Mouse (Mus musculus) heart, postnatal 14 days (tissue): ENCODE data around the gene 4921517D22Rik. TPM values are rescaled to one million over a fixed set of nuclear protein-coding genes. Genes with fewer than 3 reads are reported as not detected.

Source experiments
- DNase-seq, 2 experiments: peaks; one replicate each; pipeline ENCODE4 v3.0.0; 2021 to 2022
- intact Hi-C: fragments of 180-260 bp; cut with DNase I; formaldehyde crosslinking; loops from one replicate; pipeline ENCODE4 v1.15.1; 2025
- total RNA-seq, 2 experiments: library from RNA; stranded (reverse); gene quantifications; 2 replicates each; pipeline ENCODE4 v1.2.3; 2021

The 4921517D22Rik gene
- total RNA-seq, 2 experiments from 2014 or later = not detected

DNA sequence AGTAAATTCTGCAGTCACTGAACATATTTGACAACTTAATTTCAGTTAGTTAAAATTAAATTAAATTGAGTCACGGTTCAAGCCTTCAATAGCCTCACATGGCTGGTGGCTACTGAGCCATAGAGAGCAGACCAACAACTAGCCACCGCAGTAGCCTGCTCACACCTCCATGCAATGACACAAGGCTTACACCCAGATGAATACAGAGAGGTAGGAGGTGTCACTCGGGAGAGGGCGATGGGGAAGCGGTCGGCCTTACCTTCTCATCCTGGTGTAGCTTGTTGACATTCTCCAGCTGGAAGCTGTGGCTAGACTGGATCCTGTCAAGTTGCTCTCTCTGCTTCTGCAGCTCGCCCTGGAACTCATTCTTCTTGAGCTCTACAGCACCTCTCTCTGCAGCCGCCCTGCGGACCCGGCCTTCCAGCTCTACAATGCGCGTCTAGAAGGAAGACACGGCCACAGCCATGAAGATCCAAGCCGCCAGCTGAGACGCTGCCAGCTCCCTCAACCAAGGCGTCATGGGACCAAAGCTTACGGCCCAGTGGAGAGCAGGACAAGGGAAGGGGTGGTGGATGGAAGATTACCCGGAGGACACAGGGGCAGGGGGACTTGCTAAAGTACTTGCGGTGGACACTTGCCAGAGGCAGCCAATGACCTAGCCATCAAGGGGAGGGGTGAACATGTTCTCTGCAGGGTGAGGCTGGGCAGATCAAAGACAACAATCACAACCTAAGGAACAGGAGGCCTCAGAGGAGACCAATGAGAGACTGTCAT, 29.8 kb downstream of the 4921517D22Rik start:
- DNase-seq = no peak
- intact Hi-C loops = no loop called here

- DNase-seq = no peak
- intact Hi-C loops = no loop called here
Observed at GRCm38 (mm10) chr13:59661966-59662365, 31.9 kb downstream of the 4921517D22Rik start.

DNA sequence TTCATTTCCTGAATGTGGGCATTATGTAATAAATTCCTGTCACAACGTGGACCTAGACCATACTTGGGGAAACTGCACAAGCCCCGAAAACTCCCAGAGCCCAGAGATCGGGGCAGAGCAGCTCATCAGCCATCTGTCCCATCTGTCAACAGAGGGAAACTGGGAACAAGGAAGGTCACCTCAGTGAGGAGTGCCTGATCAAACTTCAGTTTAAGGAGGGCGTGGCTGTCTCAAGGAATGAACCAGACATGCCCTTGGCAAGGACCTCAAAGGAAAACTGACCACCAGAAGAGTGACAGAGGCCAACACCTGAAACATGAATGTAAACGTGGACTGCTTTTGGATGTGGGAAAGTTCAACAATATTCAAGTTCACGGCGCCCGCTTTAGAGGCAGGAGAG, 32.5 kb downstream of the 4921517D22Rik start:
- intact Hi-C loops = no loop called here
- DNase-seq = no peak

DNA sequence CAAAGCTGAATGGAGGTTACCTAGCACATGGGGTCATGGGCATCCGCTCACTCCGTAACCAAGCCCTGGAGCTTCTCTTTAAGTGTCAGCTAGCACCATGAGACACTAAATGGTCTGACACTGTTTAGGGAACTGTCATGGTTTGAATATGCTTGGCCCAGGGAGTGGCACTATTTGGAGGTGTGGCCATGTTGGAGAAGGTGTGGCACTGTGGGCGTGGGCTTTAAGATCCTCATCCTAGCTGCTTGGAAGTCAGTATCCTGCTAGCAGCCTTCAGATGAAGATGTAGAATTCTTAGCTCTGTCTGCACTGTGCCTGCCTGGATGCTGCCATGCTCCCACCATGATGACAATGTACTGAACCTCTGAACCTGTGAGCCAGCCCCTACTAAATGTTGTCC, 33.5 kb downstream of the 4921517D22Rik start:
- intact Hi-C loops = no loop called here
- DNase-seq = no peak

- no peak for DNase-seq
- intact Hi-C loops = no loop called here
Observed at GRCm38 (mm10) chr13:59657781-59658180, 36.1 kb downstream of the 4921517D22Rik start.

DNA sequence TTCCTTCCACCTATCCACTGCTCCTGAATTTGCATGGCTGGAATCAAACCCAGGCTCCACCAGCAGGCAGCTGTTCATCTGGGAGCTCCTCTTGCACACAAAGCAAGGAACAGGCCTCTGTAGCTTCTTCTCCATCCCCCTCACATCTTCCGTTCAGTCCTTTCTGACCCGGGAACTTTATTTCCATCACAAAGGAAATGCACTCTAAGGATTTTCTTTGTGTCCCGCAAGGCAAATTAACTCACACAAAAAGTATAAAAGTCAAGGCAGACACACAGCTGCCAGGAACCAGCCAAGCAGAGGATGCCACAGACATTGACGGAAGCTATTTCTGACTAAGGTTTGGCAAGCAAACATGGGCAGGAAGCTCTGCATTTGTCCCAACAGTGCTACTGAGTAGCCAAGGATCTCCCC, 36.9 kb downstream of the 4921517D22Rik start:
- peak in 1 of 2 experiments; percentile 8 for DNase-seq
- intact Hi-C loops = no loop called here

DNA sequence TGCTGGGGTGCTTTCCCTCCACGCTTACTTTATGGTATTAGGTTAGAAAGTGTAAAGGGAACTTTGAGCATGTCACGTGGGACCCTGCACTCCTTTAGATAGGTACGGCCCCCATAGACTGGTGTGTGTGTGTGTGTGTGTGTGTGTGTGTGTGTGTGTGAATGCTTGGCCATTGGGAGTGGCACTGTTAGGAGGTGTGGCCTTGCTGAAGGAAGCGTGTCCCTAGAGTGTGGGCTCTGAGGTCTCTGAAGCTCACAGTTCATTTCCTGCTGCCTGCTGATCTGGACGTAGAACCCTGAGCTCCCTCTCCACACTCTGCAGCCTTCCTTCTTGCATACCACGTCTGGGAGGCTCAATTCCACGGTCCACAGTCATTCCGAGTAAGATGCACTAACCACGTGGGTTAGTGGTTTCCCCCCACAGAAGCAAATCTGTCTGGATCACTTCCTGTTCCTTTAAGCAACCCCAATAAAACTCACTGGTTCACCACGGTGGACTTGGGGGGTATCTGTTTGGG, 37.5 kb downstream of the 4921517D22Rik start:
- intact Hi-C loops = no loop called here
- DNase-seq = no peak

DNA sequence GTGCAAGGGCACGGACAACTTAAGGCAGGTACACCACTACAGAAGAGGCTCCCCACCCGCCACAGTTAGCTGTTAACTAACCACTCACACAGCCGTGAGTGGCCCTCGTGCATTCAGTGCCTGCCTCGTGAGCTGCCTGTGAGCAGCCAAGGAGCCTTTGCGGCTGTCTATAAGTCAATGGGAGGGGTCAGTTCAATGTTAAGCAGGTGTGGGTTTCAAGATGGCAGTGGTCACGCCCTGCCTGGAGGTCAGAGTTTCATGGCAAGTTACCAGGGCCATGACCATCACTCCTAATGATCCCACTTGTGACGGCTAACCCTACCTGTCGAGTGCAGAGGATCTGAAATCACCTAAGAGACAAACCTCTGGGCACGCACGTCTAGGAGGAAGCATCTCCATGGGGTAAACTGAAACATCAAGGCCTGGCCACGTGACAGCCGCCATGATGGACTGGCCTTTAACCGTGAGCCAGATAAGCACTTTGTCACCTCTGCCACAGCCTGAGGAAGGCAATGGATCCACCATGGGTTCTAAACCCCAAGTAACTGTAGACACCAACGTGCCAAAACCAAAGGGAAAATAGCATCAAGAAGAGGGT, 38.1 kb downstream of the 4921517D22Rik start:
- intact Hi-C loops = no loop called here
- no peak for DNase-seq

DNA sequence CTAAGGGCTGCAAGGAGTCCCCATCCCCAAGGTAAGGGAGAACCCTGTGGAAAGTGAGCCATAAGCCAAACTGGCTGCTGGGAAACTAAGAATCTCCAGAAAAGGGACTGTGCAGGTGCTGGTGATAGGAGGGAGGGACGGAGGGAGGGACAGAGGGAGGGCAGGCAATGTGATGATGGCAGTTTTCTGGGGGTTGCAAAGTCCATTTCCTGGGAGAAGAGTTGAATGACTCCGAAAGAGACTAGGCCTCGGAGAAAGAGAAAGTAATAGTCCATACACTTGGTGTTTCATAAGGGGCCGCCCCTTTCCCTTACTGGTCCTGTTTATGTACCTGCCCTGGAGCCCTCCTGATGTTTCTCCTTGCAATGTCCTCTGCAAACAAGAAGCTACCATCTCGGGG, 39.4 kb downstream of the 4921517D22Rik start:
- no peak for DNase-seq
- intact Hi-C loops = no loop called here

DNA sequence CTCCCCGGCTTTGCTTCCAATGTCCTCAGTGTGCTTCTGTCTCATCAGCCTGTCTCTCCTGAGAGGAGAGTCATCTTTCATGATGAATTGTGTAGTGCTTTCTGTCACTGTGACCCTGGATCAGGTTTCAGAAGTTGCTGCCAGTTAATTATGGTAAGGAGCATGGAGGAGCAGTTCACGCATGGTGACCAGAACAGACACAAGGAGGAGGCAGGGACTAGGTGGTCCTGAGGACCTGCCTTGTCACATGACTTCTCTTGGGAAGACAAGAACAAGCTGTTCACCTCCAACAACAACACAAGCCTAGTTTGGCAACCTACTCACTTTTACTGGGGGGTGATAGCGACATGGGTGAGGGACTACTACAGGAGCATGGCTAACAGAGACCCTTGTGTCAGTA, 40.8 kb downstream of the 4921517D22Rik start:
- intact Hi-C loops = no loop called here
- no peak for DNase-seq

GRCm38 (mm10) chr13:59652651-59653050, 41.3 kb downstream of the 4921517D22Rik start:
- DNase-seq = no peak
- intact Hi-C loops = no loop called here

DNA sequence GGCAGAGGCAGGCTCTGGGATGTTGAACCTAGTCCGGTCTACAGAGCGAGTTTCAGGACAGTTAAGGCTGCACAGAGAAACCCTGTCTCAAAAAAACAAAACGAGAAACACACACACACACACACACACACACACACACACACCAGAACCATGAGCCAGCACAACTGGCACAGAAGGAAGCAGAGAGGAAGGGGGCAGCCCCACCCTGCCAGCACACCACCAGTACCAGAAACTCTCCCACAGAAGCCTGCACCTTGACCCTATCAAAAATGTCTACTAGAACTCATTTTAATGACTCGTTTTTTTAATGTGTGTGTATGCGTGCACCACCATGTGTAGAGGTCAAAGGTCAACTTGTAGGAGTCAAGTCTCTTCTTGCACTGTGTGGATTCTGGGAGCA, 44.1 kb downstream of the 4921517D22Rik start:
- DNase-seq = no peak

DNA sequence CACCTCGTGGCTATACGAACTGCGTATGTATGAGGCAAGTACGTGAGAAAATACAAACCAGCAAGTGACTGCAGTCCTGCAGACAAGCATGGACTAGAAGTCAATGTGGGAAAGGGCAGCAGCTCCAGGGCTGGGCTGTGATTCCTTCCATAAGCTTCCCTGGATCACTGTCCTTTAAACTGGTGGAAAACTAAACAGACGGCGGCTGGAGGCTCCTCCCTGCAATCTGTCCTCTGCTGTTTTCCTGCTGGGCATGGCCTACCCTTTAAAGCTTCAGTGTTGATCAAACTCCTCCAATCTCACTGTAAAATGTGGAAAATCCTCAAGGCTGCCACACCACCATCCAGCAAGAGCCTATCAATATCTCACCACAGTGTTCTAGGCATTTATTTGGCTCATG, 45.3 kb downstream of the 4921517D22Rik start:
- intact Hi-C loops = no loop called here
- DNase-seq = no peak

More for the DNA sequence above, 44.1 kb downstream of the 4921517D22Rik start:
- intact Hi-C loops = no loop called here

DNA sequence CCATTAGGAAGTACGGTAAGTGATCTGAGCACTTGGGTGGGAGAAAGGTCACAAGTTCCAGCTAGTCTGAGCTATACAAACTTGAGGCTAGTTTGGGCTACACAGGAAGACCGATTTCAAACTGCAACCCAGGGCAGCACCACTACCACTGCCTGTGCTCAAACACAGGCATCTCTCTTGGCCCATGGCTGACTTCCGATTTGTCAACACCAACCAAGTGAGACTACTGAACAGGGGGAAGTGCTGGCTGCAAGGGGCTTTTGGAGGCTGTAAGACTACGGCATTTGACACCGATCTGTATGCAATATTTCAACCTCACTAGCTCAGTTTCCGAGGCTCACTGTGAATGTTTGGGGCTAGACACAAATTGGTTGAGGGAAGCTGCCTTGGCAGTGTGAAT, 46.4 kb downstream of the 4921517D22Rik start:
- DNase-seq = no peak
- intact Hi-C loops = no loop called here

DNA sequence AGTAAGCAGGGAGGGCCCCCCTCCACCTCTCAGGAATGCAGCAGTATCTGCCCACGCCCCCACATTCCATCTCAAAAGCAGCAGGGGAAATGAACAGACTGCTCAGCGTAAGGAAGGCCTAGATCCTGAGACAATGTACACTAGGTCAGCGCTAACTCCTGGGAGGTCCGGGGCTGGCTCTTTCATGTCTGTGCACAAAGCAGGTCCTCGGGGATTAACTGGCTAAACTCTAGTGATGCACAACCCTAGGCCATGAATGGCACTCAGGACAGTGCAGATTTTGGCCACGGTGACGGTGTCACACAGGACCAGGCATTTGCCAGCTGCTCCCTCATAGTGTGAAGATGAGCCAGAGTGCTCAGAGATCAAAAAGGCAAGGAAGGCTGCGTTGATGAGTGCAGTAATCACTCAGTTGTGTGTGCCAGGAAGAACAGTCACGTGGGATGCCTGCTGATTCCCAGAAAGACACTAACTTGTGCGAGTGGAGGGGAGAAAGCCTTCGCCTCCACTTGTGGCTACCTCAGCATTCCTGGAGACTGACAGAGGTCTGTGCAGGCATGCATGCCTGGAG, 47.1 kb downstream of the 4921517D22Rik start:
- no peak for DNase-seq
- intact Hi-C loops = no loop called here

DNA sequence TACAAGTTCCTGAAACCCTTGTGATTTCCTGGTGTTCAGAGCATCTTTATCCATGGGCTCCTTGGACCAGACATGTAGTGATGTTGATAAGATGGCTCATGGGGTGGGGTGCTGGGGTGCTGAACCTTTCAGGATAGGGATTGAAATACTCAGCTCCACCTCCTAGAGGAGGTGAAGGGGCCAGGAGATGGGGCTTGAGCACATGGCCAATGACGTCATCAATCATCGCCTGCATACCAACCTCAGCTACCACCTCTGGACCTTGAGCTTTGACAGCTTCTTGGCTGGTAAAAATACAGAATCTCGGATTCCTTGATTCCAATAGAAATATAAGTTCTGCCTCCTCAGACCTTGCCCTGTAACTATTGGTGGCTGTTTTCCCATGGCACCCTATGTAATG, 48.4 kb downstream of the 4921517D22Rik start:
- intact Hi-C loops = no loop called here
- no peak for DNase-seq

GRCm38 (mm10) chr13:59642818-59643217, 51.1 kb downstream of the 4921517D22Rik start:
- no peak for DNase-seq
- intact Hi-C loops = no loop called here

DNA sequence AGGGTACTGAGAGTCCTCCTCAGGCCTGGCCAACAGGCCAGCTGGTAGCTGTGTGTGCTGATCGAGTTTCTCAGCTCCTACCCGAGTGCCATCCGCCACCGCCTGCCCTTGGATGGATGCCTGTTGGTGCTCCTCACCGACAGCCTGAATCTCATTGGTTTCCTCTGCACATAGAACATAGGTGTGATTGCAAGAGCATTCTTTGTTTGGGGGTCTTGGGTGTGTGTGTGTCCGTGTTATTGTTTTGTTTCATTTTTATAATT, 53.8 kb downstream of the 4921517D22Rik start:
- intact Hi-C loops = no loop called here
- DNase-seq = no peak

DNA sequence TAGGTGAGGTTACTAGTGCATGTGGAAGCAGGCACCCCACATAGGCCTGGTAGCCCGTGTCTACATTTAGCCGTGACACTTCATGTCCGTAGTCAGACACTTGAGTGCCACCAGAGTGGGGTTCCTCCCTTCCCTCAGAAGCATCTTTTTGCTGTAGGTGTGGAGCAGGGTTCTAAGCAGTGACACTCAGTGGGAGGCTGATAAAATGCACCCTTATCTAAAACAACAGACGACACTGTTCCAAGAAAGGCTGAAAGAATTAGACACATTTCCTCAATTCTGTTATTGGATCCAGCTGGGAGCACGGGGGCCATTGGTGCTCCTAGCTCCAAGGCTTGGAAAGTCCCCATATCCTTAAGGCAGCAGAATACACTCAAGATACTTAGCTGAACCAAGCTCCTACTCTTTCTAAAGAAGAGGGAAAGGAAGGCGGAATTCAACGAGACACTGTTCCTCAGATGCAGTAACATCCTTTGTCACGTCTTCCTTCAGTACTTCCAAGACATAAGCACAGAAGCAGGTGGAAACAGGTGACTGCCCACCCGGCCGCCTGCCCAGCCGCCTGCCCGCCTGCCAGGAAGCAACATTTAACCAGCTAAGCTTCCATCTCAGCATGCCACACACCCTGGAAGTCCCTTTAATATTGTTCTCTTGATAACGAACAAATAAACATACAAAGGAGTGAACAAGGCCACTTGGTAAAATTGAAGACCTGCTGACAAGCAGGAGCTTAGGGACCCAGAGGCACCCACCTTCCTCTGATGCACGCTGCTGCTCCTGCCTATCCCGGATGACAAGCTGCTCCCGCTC, 54.3 kb downstream of the 4921517D22Rik start:
- intact Hi-C loops = loop anchor here (5.0 kb wide), 1 partner anchor 88 kb away; no protein-coding TSS in a partner anchor

DNA sequence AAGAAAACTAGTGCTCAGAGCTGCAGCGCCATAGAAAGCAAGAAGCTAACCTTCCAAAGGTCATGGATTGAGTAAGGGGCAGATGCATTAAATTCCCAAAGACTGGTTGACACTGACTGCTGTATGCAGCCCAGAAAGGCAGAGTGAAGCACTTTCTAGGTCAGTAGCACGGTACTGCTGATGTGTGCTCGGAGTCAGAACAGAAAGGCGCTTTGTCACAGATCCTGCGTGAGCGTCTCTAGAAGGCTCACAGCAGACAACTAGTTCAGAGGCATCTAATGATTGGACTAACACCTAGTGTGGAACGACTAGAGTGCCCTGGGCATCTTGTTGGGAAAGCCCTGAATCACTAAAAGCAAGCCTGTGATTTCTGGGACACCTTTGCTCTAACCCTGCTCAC, 56.1 kb downstream of the 4921517D22Rik start:
- no peak for DNase-seq
- intact Hi-C loops = loop anchor here (5.0 kb wide), 1 partner anchor 90 kb away; no protein-coding TSS in a partner anchor

More for the DNA sequence above, 54.3 kb downstream of the 4921517D22Rik start:
- DNase-seq = no peak
